Mouse (Mus musculus): ENCODE measurements at regions not wholly inside any gene's neighbourhood (a gene's known extent, or its start where the extent isn't known, plus 50 kb on each side); places are given as distances from the start of the nearest gene placed in this dataset.
"Not testable (repeated sequence)": the region's sequence is repeated elsewhere in the genome, so short reads cannot be mapped to it uniquely, and the experiment has no call there.

- Histone ChIP-seq H3K4me3 (ENCODE audit: insufficient read depth, low read length) (no peak overlapping the region), H3K27ac (ENCODE audit: insufficient read depth, low read depth, low read length) (no peak overlapping the region), H3K4me1 (ENCODE audit: control insufficient read depth, insufficient read depth, low read length) (no peaks in the 10 kb centered on the region)
- no peak for TF ChIP-seq POLR2A (IDR thresholded peaks at IDR 0.05; ENCODE audit: borderline replicate concordance, low read depth, low read length)
- no peak for TF ChIP-seq CTCF (IDR thresholded peaks at IDR 0.05; ENCODE audit: low read depth, low read length)
Observed at GRCm38 (mm10) chr3:18764301-18765078, 816.3 kb downstream of the Cypt12 start.

DNA sequence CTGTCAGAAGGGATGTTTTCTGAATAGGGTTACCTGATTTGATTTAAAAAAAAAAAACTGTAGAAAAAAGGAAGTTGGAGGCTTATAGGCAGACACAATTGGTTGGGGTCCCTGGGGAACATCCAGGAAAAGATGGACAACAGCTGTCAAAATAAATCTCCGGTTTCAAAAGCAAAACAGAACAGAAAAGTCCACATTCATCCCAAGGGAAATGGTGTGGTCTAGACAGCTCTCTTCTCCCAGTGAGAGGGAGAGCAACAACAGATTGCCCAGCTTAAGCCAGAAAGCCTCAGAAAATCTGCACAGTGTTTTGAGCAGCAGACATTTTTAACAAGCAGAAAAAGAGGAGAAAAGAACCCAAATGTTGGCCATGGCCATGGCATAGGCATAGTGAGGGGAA is 830.3 kb downstream of the Cypt12 start:
- Histone ChIP-seq H3K4me3 (ENCODE audit: insufficient read depth, low read length) (no peak overlapping the region), H3K27ac (ENCODE audit: insufficient read depth, low read depth, low read length) (no peak overlapping the region)
- TF ChIP-seq POLR2A (IDR thresholded peaks at IDR 0.05; ENCODE audit: borderline replicate concordance, low read depth, low read length), result no peak
- TF ChIP-seq CTCF (IDR thresholded peaks at IDR 0.05; ENCODE audit: low read depth, low read length), result no peak

GRCm38 (mm10) chr3:18787531-18788176 is 839.4 kb downstream of the Cypt12 start:
- no peak overlapping the region for H3K27ac ChIP-seq (ENCODE audit: insufficient read depth, low read depth, low read length)
- no peak overlapping the region for H3K4me3 ChIP-seq (ENCODE audit: insufficient read depth, low read length)
- no peaks in the 10 kb centered on the region for H3K4me1 ChIP-seq (ENCODE audit: control insufficient read depth, insufficient read depth, low read length)
- TF ChIP-seq CTCF (IDR thresholded peaks at IDR 0.05; ENCODE audit: low read depth, low read length), result no peak
- no peak for TF ChIP-seq POLR2A (IDR thresholded peaks at IDR 0.05; ENCODE audit: borderline replicate concordance, low read depth, low read length)

More for the DNA sequence above, 830.3 kb downstream of the Cypt12 start:
- H3K4me1 ChIP-seq (ENCODE audit: control insufficient read depth, insufficient read depth, low read length), result no peaks in the 10 kb centered on the region

DNA sequence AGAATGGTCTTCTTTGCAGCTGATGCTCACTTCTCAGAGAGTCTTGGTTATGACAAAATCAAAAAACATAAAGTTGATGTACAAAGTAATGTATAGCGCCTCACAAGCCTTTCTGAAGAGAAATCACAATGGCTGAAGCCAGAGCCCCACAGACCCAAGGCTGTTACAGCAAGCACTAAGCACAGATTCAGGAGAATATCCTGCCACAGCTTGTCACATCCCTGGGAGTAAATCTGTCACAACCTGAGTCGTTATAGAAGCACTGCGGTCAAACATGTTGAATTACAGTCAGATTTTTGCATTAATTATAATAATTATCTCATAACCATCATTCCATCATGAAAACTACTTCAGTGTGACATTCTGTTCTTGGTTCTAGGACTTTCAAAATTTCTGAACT is 825.7 kb downstream of the 1700064H15Rik start:
- no peak overlapping the region for H3K4me3 ChIP-seq (ENCODE audit: insufficient read depth, low read length)
- no peak overlapping the region for H3K27ac ChIP-seq (ENCODE audit: insufficient read depth, low read depth, low read length)
- TF ChIP-seq POLR2A (IDR thresholded peaks at IDR 0.05; ENCODE audit: borderline replicate concordance, low read depth, low read length), result no peak
- no peak for TF ChIP-seq CTCF (IDR thresholded peaks at IDR 0.05; ENCODE audit: low read depth, low read length)
- no peaks in the 10 kb centered on the region for H3K4me1 ChIP-seq (ENCODE audit: control insufficient read depth, insufficient read depth, low read length)

DNA sequence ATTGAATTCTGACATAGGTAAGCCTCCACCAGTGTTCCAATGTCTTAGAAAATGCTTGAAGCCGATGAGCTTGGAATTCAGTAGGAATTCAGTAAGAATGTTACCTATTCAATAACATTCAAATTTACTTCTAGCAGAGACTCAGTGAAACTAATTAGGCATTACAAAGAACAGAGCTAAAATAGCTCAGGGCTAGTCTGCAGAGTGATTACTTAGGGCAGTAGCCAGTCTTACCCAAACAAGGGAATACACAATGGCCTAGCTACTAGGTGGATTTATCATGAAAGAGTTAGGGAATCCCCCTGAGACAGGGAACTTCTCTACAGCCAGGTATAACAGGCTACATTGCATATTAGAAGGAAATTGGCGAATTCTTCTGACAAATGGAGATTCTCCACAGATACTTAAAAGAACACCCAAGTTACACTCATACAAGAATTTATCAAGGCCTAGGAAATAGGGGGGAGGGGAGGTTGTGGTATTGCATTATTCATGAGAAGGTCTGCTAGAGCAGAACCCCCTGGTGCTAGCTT is 799.6 kb downstream of the 1700064H15Rik start:
- not testable (repeated sequence) for H3K27ac ChIP-seq (ENCODE audit: insufficient read depth, low read depth, low read length); H3K4me3 ChIP-seq (ENCODE audit: insufficient read depth, low read length); H3K4me1 ChIP-seq (ENCODE audit: control insufficient read depth, insufficient read depth, low read length)

- TF ChIP-seq CTCF (IDR thresholded peaks at IDR 0.05; ENCODE audit: low read depth, low read length), result no peak
- TF ChIP-seq POLR2A (IDR thresholded peaks at IDR 0.05; ENCODE audit: borderline replicate concordance, low read depth, low read length), result no peak
- Histone ChIP-seq H3K4me3 (ENCODE audit: insufficient read depth, low read length) (no peak overlapping the region), H3K27ac (ENCODE audit: insufficient read depth, low read depth, low read length) (no peak overlapping the region), H3K4me1 (ENCODE audit: control insufficient read depth, insufficient read depth, low read length) (no peaks in the 10 kb centered on the region)
Observed at GRCm38 (mm10) chr3:18868117-18868739, 760.2 kb downstream of the 1700064H15Rik start.

GRCm38 (mm10) chr3:18868758-18869157 is 759.7 kb downstream of the 1700064H15Rik start:
- TF ChIP-seq CTCF (IDR thresholded peaks at IDR 0.05; ENCODE audit: low read depth, low read length) (no peak), POLR2A (IDR thresholded peaks at IDR 0.05; ENCODE audit: borderline replicate concordance, low read depth, low read length) (no peak)
- Histone ChIP-seq H3K27ac (ENCODE audit: insufficient read depth, low read depth, low read length) (no peak overlapping the region), H3K4me1 (ENCODE audit: control insufficient read depth, insufficient read depth, low read length) (no peaks in the 10 kb centered on the region), H3K4me3 (ENCODE audit: insufficient read depth, low read length) (no peak overlapping the region)

DNA sequence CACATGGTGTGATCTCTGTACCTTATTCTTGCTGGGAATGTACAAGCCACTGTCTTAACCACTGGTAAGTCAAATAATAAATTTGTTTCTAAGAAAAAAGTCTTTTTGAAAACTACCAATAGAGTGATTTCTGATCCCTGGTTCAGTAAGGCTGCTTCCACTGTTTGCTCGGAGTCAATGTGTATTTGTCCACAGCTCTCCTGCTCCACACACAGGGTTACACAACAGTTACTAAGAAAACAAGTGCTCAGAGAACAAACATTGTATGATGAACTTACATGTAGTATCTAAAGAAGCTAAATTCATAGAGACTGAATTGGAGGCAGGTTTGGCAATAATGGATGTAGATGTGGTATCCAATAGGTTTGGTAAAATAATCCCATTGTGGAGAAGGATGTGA is 751.4 kb downstream of the 1700064H15Rik start:
- H3K4me1 ChIP-seq (ENCODE audit: control insufficient read depth, insufficient read depth, low read length), result no peaks in the 10 kb centered on the region
- H3K27ac ChIP-seq (ENCODE audit: insufficient read depth, low read depth, low read length), result no peak overlapping the region
- no peak overlapping the region for H3K4me3 ChIP-seq (ENCODE audit: insufficient read depth, low read length)
- no peak for TF ChIP-seq POLR2A (IDR thresholded peaks at IDR 0.05; ENCODE audit: borderline replicate concordance, low read depth, low read length)
- TF ChIP-seq CTCF (IDR thresholded peaks at IDR 0.05; ENCODE audit: low read depth, low read length), result no peak

- H3K27ac ChIP-seq (ENCODE audit: insufficient read depth, low read depth, low read length), result no peak overlapping the region
- no peak for TF ChIP-seq CTCF (IDR thresholded peaks at IDR 0.05; ENCODE audit: low read depth, low read length)
- no peak for TF ChIP-seq POLR2A (IDR thresholded peaks at IDR 0.05; ENCODE audit: borderline replicate concordance, low read depth, low read length)
- no peaks in the 10 kb centered on the region for H3K4me1 ChIP-seq (ENCODE audit: control insufficient read depth, insufficient read depth, low read length)
Observed at GRCm38 (mm10) chr3:18877572-18877971, 750.9 kb downstream of the 1700064H15Rik start.

GRCm38 (mm10) chr3:18881186-18881585 is 747.3 kb downstream of the 1700064H15Rik start:
- TF ChIP-seq CTCF (IDR thresholded peaks at IDR 0.05; ENCODE audit: low read depth, low read length) (no peak), POLR2A (IDR thresholded peaks at IDR 0.05; ENCODE audit: borderline replicate concordance, low read depth, low read length) (no peak)
- no peaks in the 10 kb centered on the region for H3K4me1 ChIP-seq (ENCODE audit: control insufficient read depth, insufficient read depth, low read length)
- no peak overlapping the region for H3K4me3 ChIP-seq (ENCODE audit: insufficient read depth, low read length)
- H3K27ac ChIP-seq (ENCODE audit: insufficient read depth, low read depth, low read length), result no peak overlapping the region

More at GRCm38 (mm10) chr3:18877572-18877971, 750.9 kb downstream of the 1700064H15Rik start:
- H3K4me3 ChIP-seq (ENCODE audit: insufficient read depth, low read length), result no peak overlapping the region

Data from bone marrow macrophage, adult 2 months (primary cell).